Mouse (Mus musculus): Measurements from ENCODE around the gene Hoxd3. TPM values are rescaled to one million over a fixed set of nuclear protein-coding genes. Genes with fewer than 3 reads are reported as not detected.

Gene Hoxd3
- polyA plus RNA-seq, 1 experiment from 2014 or later: 0.09 TPM

GRCm38 (mm10) chr2:74781386-74781785, 69.7 kb downstream of the Hoxd3 start:
- H3K27ac ChIP-seq (ENCODE audit: low read length): no peak overlapping the region
- no peaks in the 10 kb centered on the region for H3K27me3 ChIP-seq (ENCODE audit: control insufficient read depth, insufficient read depth, low read depth, low read length)
- H3K9me3 ChIP-seq (replicated peaks; ENCODE audit: control insufficient read depth, low read length): no peaks in the 10 kb centered on the region
- 78% methylated on average over 5 of the region's 5 CpGs for WGBS (ENCODE audit: insufficient replicate concordance)
- no peaks in the 10 kb centered on the region for H3K4me1 ChIP-seq (ENCODE audit: control insufficient read depth, low read depth, low read length)
- no peak for ATAC-seq (ENCODE audit: low read depth)
- H3K9ac ChIP-seq (ENCODE audit: low read depth, low read length): no peak overlapping the region
- no peak overlapping the region for H3K4me2 ChIP-seq (ENCODE audit: low read depth, low read length)
- no peak overlapping the region for H3K4me3 ChIP-seq (ENCODE audit: low read depth, low read length)
- H3K36me3 ChIP-seq (ENCODE audit: control insufficient read depth, insufficient read depth): no peaks in the 10 kb centered on the region

DNA sequence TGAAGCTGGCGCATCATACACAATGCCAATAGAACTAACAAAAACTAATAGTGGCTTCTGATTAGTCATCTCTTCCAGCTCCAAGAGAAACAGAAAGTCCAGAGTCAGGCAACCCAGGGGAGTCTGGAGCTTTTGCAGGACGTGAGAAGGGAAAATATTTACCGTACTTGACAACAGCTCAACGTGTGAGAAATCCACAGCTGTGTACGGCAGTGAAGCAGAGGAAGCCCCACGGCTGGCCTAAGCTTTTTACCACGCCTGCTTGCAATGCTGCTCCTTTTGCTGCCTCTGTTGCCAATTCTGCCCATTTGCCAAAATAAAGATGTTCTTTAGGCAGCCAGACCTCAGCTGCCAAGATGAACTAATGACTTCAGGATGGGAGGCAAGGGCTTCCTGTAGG, 83.8 kb downstream of the Hoxd3 start:
- no peak overlapping the region for H3K27ac ChIP-seq (ENCODE audit: low read length)
- H3K27me3 ChIP-seq (ENCODE audit: control insufficient read depth, insufficient read depth, low read depth, low read length): no peaks in the 10 kb centered on the region
- H3K9ac ChIP-seq (ENCODE audit: low read depth, low read length): no peak overlapping the region
- 47% methylated on average over 7 of the region's 7 CpGs for WGBS (ENCODE audit: insufficient replicate concordance)
- ATAC-seq (ENCODE audit: low read depth): no peak
- no peak overlapping the region for H3K4me2 ChIP-seq (ENCODE audit: low read depth, low read length)
- no peaks in the 10 kb centered on the region for H3K9me3 ChIP-seq (replicated peaks; ENCODE audit: control insufficient read depth, low read length)
- H3K4me1 ChIP-seq (ENCODE audit: control insufficient read depth, low read depth, low read length): no peaks in the 10 kb centered on the region
- no peak overlapping the region for H3K4me3 ChIP-seq (ENCODE audit: low read depth, low read length)
- H3K36me3 ChIP-seq (ENCODE audit: control insufficient read depth, insufficient read depth): no peaks in the 10 kb centered on the region

MicroRNAs within 50 kb of the gene (microRNA counts, 519-probe panel; counts per million panel counts)
- microRNA mmu-miR-10b: 736 counts per million, percentile 3 among the panel's probes with 10 or more counts

Small RNA genes within 50 kb of the gene (microRNA-seq; reads per million reads assigned to microRNA genes)
- gene Gm44463 (not detected), gene Mir10b (563 reads per million, percentile 71 among the genes with 10 or more reads in this experiment)

Other genes starting within 250 kb of the Hoxd3 start
- gene Lnpk, start 132.5 kb upstream of the Hoxd3 start, polyA plus RNA-seq (2015; fragmentation: Nextera tagmentation; extraction: Ambion mirVana): 14.7 and 18.3 TPM in 2 replicates
- not detected in 2 replicates for gene Evx2, start 52.4 kb upstream of the Hoxd3 start, polyA plus RNA-seq (2015; fragmentation: Nextera tagmentation; extraction: Ambion mirVana)
- gene Hoxd13, start 43.6 kb upstream of the Hoxd3 start, polyA plus RNA-seq (2015; fragmentation: Nextera tagmentation; extraction: Ambion mirVana): not detected in 2 replicates
- gene Hoxd12, start 36.9 kb upstream of the Hoxd3 start, polyA plus RNA-seq (2015; fragmentation: Nextera tagmentation; extraction: Ambion mirVana): not detected in 2 replicates
- gene Hoxd11, start 32.4 kb upstream of the Hoxd3 start, polyA plus RNA-seq (2015; fragmentation: Nextera tagmentation; extraction: Ambion mirVana): not detected in 2 replicates
- gene Hoxd10, start 20.0 kb upstream of the Hoxd3 start, polyA plus RNA-seq (2015; fragmentation: Nextera tagmentation; extraction: Ambion mirVana): not detected in 2 replicates
- not detected in 2 replicates for gene Hoxd9, start 14.2 kb upstream of the Hoxd3 start, polyA plus RNA-seq (2015; fragmentation: Nextera tagmentation; extraction: Ambion mirVana)
- gene Hoxd8, start 7.3 kb upstream of the Hoxd3 start, polyA plus RNA-seq (2015; fragmentation: Nextera tagmentation; extraction: Ambion mirVana): 0.04 and 0.05 TPM in 2 replicates
- not detected in 2 replicates for gene Hoxd4, start within 50 bp of the Hoxd3 start, polyA plus RNA-seq (2015; fragmentation: Nextera tagmentation; extraction: Ambion mirVana)
- gene Gm28230, start 14.8 kb downstream of the Hoxd3 start, polyA plus RNA-seq (2015; fragmentation: Nextera tagmentation; extraction: Ambion mirVana): not detected in 2 replicates
- not detected in 2 replicates for gene Hoxd1, start 51.1 kb downstream of the Hoxd3 start, polyA plus RNA-seq (2015; fragmentation: Nextera tagmentation; extraction: Ambion mirVana)
- 48.3 and 52.5 TPM in 2 replicates for gene Mtx2, start 113.9 kb downstream of the Hoxd3 start, polyA plus RNA-seq (2015; fragmentation: Nextera tagmentation; extraction: Ambion mirVana)